Mouse (Mus musculus): Measurements from ENCODE around the gene Ppp1r14c.

GRCm38 (mm10) chr10:3392251-3392650 is 26.4 kb downstream of the Ppp1r14c start:
- TF ChIP-seq POLR2A (IDR thresholded peaks at IDR 0.05; ENCODE audit: borderline replicate concordance, insufficient read depth, low read length) = no peak
- TF ChIP-seq CTCF (IDR thresholded peaks at IDR 0.05; ENCODE audit: borderline replicate concordance, insufficient read depth, low read depth, low read length) = no peak
